Mouse (Mus musculus): ENCODE data around the gene Nexn. TPM values are rescaled to one million over a fixed set of nuclear protein-coding genes. Genes with fewer than 3 reads are reported as not detected.

The Nexn gene
- polyA plus RNA-seq, 1 experiment from 2014 or later = 13.1 TPM

- ATAC-seq (ENCODE audit: insufficient number of reproducible peaks, insufficient read depth, low FRiP score, low TSS enrichment) = no peak
- peaks cover 11% of the 10 kb centered on the region; the same call in 1 of the 2 replicates for H3K4me1 ChIP-seq
- no peaks in the 10 kb centered on the region for H3K27me3 ChIP-seq
- H3K27ac ChIP-seq = no peak overlapping the region
- no peak overlapping the region for H3K9ac ChIP-seq
- no peaks in the 10 kb centered on the region for H3K9me3 ChIP-seq
- peaks cover 26% of the 10 kb centered on the region for H3K36me3 ChIP-seq
- H3K4me2 ChIP-seq (replicated peaks) = no peak overlapping the region
- no peak overlapping the region for H3K4me3 ChIP-seq
- 63% methylated on average over 3 of the region's 3 CpGs for WGBS
Measured at GRCm38 (mm10) chr3:152294400-152294799, 28.2 kb upstream of the Nexn start.

GRCm38 (mm10) chr3:152293530-152294181 lies 27.5 kb upstream of the Nexn start:
- ATAC-seq (ENCODE audit: insufficient number of reproducible peaks, insufficient read depth, low FRiP score, low TSS enrichment) = no peak
- WGBS = 57% methylated on average over 13 of the region's 13 CpGs
- Histone ChIP-seq H3K9ac (no peak overlapping the region), H3K27me3 (no peaks in the 10 kb centered on the region), H3K9me3 (no peaks in the 10 kb centered on the region), H3K4me1 (peaks cover 11% of the 10 kb centered on the region; the same call in 1 of the 2 replicates), H3K4me3 (no peak overlapping the region), H3K27ac (no peak overlapping the region), H3K36me3 (peaks cover 32% of the 10 kb centered on the region), H3K4me2 (replicated peaks) (no peak overlapping the region)

DNA sequence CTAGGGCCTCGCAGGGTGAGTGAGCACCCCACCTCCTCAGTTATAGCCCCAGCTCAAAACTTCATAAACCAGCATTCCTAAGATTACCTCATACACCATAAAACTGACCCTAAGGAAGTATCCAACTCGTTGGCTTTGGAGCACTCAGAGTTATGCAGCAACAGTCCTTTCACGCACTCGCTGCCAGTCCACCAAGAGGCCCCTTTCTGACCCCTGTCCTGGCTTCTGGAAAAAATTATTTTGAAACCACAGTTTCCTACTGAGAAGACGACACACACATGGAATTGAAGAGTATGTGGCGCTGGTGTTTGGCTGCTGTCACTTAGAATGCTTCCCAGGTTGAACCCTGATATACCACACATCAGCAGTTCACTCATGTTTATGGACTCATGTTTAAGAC lies 25.7 kb upstream of the Nexn start:
- Histone ChIP-seq H3K9ac (no peak overlapping the region), H3K9me3 (no peaks in the 10 kb centered on the region), H3K4me2 (replicated peaks) (no peak overlapping the region), H3K27me3 (no peaks in the 10 kb centered on the region), H3K36me3 (peaks cover 28% of the 10 kb centered on the region), H3K27ac (no peak overlapping the region), H3K4me3 (no peak overlapping the region), H3K4me1 (peaks cover 11% of the 10 kb centered on the region; the same call in 1 of the 2 replicates)
- no peak for ATAC-seq (ENCODE audit: insufficient number of reproducible peaks, insufficient read depth, low FRiP score, low TSS enrichment)
- 62% methylated on average over 6 of the region's 6 CpGs for WGBS

DNA sequence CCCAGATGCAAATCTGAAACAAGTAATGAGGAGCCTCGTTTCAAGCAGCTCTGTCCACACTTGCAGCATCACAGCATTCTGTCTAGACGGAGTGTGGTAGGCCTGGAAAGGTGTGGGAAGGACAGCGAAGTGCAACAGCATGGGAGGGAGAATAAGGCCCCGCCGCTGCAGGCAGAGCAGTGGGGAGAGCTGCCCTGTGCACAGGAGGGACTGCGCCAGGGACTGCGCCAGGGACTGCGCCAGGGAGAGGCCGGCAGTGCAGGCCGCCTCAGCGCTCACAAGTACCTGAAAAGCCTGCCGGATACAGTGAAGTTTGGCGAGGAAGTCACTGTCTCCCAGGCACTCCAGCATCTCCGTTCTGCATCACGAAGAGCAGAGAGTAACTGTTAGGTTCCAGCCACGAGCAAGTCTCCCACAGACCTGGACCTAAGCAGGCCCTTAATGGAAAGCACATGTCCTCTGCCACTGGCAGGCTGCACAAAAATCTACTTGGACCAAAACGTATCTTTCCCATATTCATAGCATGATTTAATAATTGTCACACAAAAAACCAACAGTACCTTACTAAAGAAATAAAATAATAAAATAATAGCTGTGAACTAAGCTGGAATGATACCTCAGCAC lies 24.1 kb upstream of the Nexn start:
- Histone ChIP-seq H3K9ac (no peak overlapping the region; the same call in 1 of the 2 replicates), H3K27me3 (no peaks in the 10 kb centered on the region), H3K36me3 (peaks cover 23% of the 10 kb centered on the region), H3K27ac (peak overlapping the region; percentile 76; the same call in 1 of the 2 replicates), H3K9me3 (no peaks in the 10 kb centered on the region), H3K4me1 (peaks cover 11% of the 10 kb centered on the region; the same call in 1 of the 2 replicates), H3K4me2 (replicated peaks) (no peak overlapping the region), H3K4me3 (no peak overlapping the region)
- no peak for ATAC-seq (ENCODE audit: insufficient number of reproducible peaks, insufficient read depth, low FRiP score, low TSS enrichment)
- 67% methylated on average over 17 of the region's 17 CpGs for WGBS

DNA sequence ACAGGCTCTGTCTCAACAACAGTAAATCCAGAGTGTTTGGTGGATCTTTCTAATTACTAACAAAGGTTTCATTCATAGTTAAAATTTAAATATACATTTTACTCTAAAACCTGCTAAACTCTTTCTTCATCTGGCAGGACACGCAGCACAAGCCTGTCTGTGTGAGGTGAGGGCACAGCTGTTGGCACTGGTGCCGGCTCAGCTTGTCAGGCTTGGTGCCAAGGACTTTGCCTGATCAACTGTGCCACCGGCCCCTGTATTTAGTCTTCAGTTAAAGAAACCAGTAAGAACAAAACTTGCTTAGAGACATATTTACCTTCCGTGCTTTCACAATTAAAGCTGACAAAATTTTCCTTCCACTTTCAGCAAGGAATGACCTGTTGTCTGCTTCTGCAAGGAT lies 22.6 kb upstream of the Nexn start:
- Histone ChIP-seq H3K4me2 (replicated peaks) (no peak overlapping the region), H3K27me3 (no peaks in the 10 kb centered on the region), H3K9me3 (no peaks in the 10 kb centered on the region), H3K4me1 (peaks cover 11% of the 10 kb centered on the region; the same call in 1 of the 2 replicates), H3K4me3 (no peak overlapping the region), H3K9ac (no peak overlapping the region), H3K36me3 (peaks cover 32% of the 10 kb centered on the region), H3K27ac (no peak overlapping the region)
- 85% methylated on average over 4 of the region's 4 CpGs for WGBS
- no peak for ATAC-seq (ENCODE audit: insufficient number of reproducible peaks, insufficient read depth, low FRiP score, low TSS enrichment)

- no peaks in the 10 kb centered on the region for H3K9me3 ChIP-seq
- no peak overlapping the region for H3K27ac ChIP-seq
- H3K4me1 ChIP-seq = peaks cover 7% of the 10 kb centered on the region; the same call in 1 of the 2 replicates
- peaks cover 36% of the 10 kb centered on the region for H3K36me3 ChIP-seq
- H3K27me3 ChIP-seq = no peaks in the 10 kb centered on the region
- no peak for ATAC-seq (ENCODE audit: insufficient number of reproducible peaks, insufficient read depth, low FRiP score, low TSS enrichment)
- H3K4me2 ChIP-seq (replicated peaks) = no peak overlapping the region
- H3K4me3 ChIP-seq = no peak overlapping the region
- WGBS = 93% methylated on average over 5 of the region's 5 CpGs
- H3K9ac ChIP-seq = no peak overlapping the region
Measured at GRCm38 (mm10) chr3:152288276-152288675, 22.1 kb upstream of the Nexn start.

DNA sequence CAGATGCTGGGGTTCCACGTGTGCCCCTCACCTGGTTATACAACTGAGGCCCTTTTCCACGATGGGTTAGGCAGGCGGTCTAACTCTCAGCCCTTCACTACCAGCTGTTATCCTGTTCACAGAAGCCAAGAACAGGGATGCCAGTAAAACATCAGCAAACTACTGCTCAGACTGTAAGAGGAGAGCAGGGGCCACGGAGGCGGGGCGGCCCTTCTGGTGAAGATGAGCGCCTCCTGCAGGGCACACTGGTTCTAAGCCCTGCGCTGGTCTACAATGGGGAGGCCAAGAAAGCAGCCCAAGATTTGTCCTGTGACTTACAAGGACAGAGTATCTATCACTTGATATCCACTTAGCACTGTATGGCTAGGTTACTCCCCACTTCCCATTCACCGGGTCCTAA lies 21.7 kb upstream of the Nexn start:
- Histone ChIP-seq H3K9me3 (no peaks in the 10 kb centered on the region), H3K4me2 (replicated peaks) (no peak overlapping the region), H3K27me3 (no peaks in the 10 kb centered on the region), H3K9ac (no peak overlapping the region), H3K4me1 (peaks cover 4% of the 10 kb centered on the region; the same call in 1 of the 2 replicates), H3K4me3 (no peak overlapping the region), H3K27ac (no peak overlapping the region), H3K36me3 (peaks cover 40% of the 10 kb centered on the region)
- WGBS = 79% methylated on average over 9 of the region's 9 CpGs
- no peak for ATAC-seq (ENCODE audit: insufficient number of reproducible peaks, insufficient read depth, low FRiP score, low TSS enrichment)

GRCm38 (mm10) chr3:152284759-152285158 lies 18.6 kb upstream of the Nexn start:
- Histone ChIP-seq H3K36me3 (peaks cover 38% of the 10 kb centered on the region), H3K9me3 (no peaks in the 10 kb centered on the region), H3K4me1 (no peaks in the 10 kb centered on the region), H3K27me3 (no peaks in the 10 kb centered on the region), H3K4me2 (replicated peaks) (no peak overlapping the region), H3K9ac (no peak overlapping the region), H3K4me3 (no peak overlapping the region), H3K27ac (no peak overlapping the region)
- whole genome bisulfite sequencing = 57% methylated on average over 5 of the region's 5 CpGs
- ATAC-seq (ENCODE audit: insufficient number of reproducible peaks, insufficient read depth, low FRiP score, low TSS enrichment) = no peak

GRCm38 (mm10) chr3:152284306-152284705 lies 18.2 kb upstream of the Nexn start:
- no peak overlapping the region for H3K4me2 ChIP-seq (replicated peaks)
- no peak overlapping the region for H3K27ac ChIP-seq
- H3K36me3 ChIP-seq = peaks cover 37% of the 10 kb centered on the region
- no peaks in the 10 kb centered on the region for H3K9me3 ChIP-seq
- WGBS = 100% methylated on average over 1 of the region's 1 CpGs
- no peak for ATAC-seq (ENCODE audit: insufficient number of reproducible peaks, insufficient read depth, low FRiP score, low TSS enrichment)
- no peaks in the 10 kb centered on the region for H3K4me1 ChIP-seq
- H3K27me3 ChIP-seq = no peaks in the 10 kb centered on the region
- no peak overlapping the region for H3K4me3 ChIP-seq
- no peak overlapping the region for H3K9ac ChIP-seq

GRCm38 (mm10) chr3:152282126-152282525 lies 16.0 kb upstream of the Nexn start:
- 25% methylated on average over 3 of the region's 3 CpGs for WGBS
- ATAC-seq (ENCODE audit: insufficient number of reproducible peaks, insufficient read depth, low FRiP score, low TSS enrichment) = no peak

GRCm38 (mm10) chr3:152278431-152278830 lies 12.3 kb upstream of the Nexn start:
- Histone ChIP-seq H3K9me3 (no peaks in the 10 kb centered on the region), H3K4me3 (no peak overlapping the region), H3K27ac (peak overlapping the region; percentile 65; the same call in 1 of the 2 replicates), H3K4me1 (peaks cover 7% of the 10 kb centered on the region; the same call in 1 of the 2 replicates), H3K27me3 (no peaks in the 10 kb centered on the region), H3K9ac (no peak overlapping the region), H3K4me2 (replicated peaks) (no peak overlapping the region), H3K36me3 (peaks cover 22% of the 10 kb centered on the region)
- ATAC-seq (ENCODE audit: insufficient number of reproducible peaks, insufficient read depth, low FRiP score, low TSS enrichment) = no peak
- 20% methylated on average over 2 of the region's 2 CpGs for WGBS

More at GRCm38 (mm10) chr3:152282126-152282525, 16.0 kb upstream of the Nexn start:
- H3K36me3 ChIP-seq = peaks cover 32% of the 10 kb centered on the region
- H3K9me3 ChIP-seq = no peaks in the 10 kb centered on the region
- H3K27me3 ChIP-seq = no peaks in the 10 kb centered on the region
- H3K9ac ChIP-seq = no peak overlapping the region
- H3K4me3 ChIP-seq = no peak overlapping the region
- H3K27ac ChIP-seq = no peak overlapping the region
- no peak overlapping the region for H3K4me2 ChIP-seq (replicated peaks)
- H3K4me1 ChIP-seq = peaks cover 7% of the 10 kb centered on the region; the same call in 1 of the 2 replicates

- peak overlapping the region; percentile 65; the same call in 1 of the 2 replicates for H3K27ac ChIP-seq
- no peak overlapping the region for H3K9ac ChIP-seq
- H3K4me3 ChIP-seq = no peak overlapping the region
- no peaks in the 10 kb centered on the region for H3K27me3 ChIP-seq
- no peak overlapping the region for H3K4me2 ChIP-seq (replicated peaks)
- peaks cover 16% of the 10 kb centered on the region for H3K36me3 ChIP-seq
- H3K4me1 ChIP-seq = peaks cover 7% of the 10 kb centered on the region; the same call in 1 of the 2 replicates
- no peak for ATAC-seq (ENCODE audit: insufficient number of reproducible peaks, insufficient read depth, low FRiP score, low TSS enrichment)
- H3K9me3 ChIP-seq = no peaks in the 10 kb centered on the region
- 90% methylated on average over 2 of the region's 2 CpGs for WGBS
Measured at GRCm38 (mm10) chr3:152277912-152278311, 11.8 kb upstream of the Nexn start.

Measured in embryonic facial prominence, embryonic 12.5 days (tissue).